Mouse (Mus musculus) bone marrow macrophage, adult 2 months (primary cell): ENCODE data around the gene Mafb.

ENCODE experiments used
- CTCF ChIP-seq: IDR thresholded peaks from 2 replicates; pipeline ENCODE4 v1.5.1; 2012; ENCODE audit warnings: low read depth, mild to moderate bottlenecking, low read length, moderate library complexity
- POLR2A ChIP-seq: IDR thresholded peaks from 2 replicates; pipeline ENCODE4 v1.6.1; 2012; ENCODE audit warnings: mild to moderate bottlenecking, low read depth, low read length, borderline replicate concordance

- TF ChIP-seq POLR2A (no peak), CTCF (no peak)
Observed at GRCm38 (mm10) chr2:160339595-160339994, 27.3 kb downstream of the Mafb start.
